Mouse (Mus musculus) kidney, adult 2 months (tissue): ENCODE data around the gene Gm4869. TPM values are rescaled to one million over a fixed set of nuclear protein-coding genes. Genes with fewer than 3 reads are reported as not detected.

ENCODE experiments used
- DNase-seq: peaks from one replicate; pipeline ENCODE4 v3.0.0; 2021
- H3K27ac ChIP-seq: fragments of 200-500 bp; 2 replicates; pipeline ENCODE4 v1.5.1; 2012; ENCODE audit warnings: low read depth, low read length, control low read depth, inconsistent platforms; ENCODE audit not compliant: insufficient read depth
- H3K27me3 ChIP-seq: fragments of 200-500 bp; replicated peaks from 2 replicates; pipeline ENCODE4 v1.6.1; 2012; ENCODE audit warnings: mild to moderate bottlenecking, moderate library complexity, low read length, inconsistent platforms; ENCODE audit not compliant: control insufficient read depth, insufficient read depth
- H3K36me3 ChIP-seq: fragments of 200-500 bp; 2 replicates; pipeline ENCODE4 v1.6.1; 2012; ENCODE audit warnings: mild to moderate bottlenecking, moderate library complexity, low read length, inconsistent platforms; ENCODE audit not compliant: control insufficient read depth, insufficient read depth
- H3K4me1 ChIP-seq: fragments of 200-500 bp; 2 replicates; pipeline ENCODE4 v1.6.1; 2011; ENCODE audit warnings: low read length; ENCODE audit not compliant: control insufficient read depth, insufficient read depth
- H3K4me3 ChIP-seq: fragments of 200-500 bp; 2 replicates; pipeline ENCODE4 v1.5.1; 2011; ENCODE audit warnings: mild to moderate bottlenecking, low read depth, low read length, control low read depth; ENCODE audit not compliant: insufficient read depth
- CTCF ChIP-seq: fragments of 200-500 bp; conservative IDR thresholded peaks from 2 replicates; pipeline ENCODE4 v1.5.1; 2011; ENCODE audit warnings: low read depth, mild to moderate bottlenecking, control low read depth, low read length, moderate library complexity, mixed read lengths; ENCODE audit not compliant: insufficient read depth, insufficient read length
- POLR2A ChIP-seq: fragments of 200-500 bp; IDR thresholded peaks from one replicate; pipeline ENCODE4 v1.6.1; 2011; ENCODE audit warnings: low read depth, low read length, control low read depth
- WGBS: fragments of 180-500 bp; shearing (Covaris S2); methylation state at CpG from one replicate; pipeline ENCODE4 v1.1.7; 2018; 5-methylcytosine and 5-hydroxymethylcytosine counted together
- polyA plus RNA-seq: library from polyadenylated mRNA; depleted of rRNA; stranded (reverse); fragments of >200 nt; gene quantifications from 2 replicates; pipeline ENCODE4 v1.2.3, GENCODE M21; 2012

Gene Gm4869
- polyA plus RNA-seq, 1 experiment, result 0.03 TPM

GRCm38 (mm10) chr5:140509204-140509603 is 63.8 kb downstream of the Gm4869 start:
- DNase-seq, result no peak
- H3K36me3 ChIP-seq, result no peaks in the 10 kb centered on the region
- no peak overlapping the region for H3K4me3 ChIP-seq
- 56% methylated on average over 9 of the region's 9 CpGs for WGBS
- no peaks in the 10 kb centered on the region for H3K4me1 ChIP-seq
- TF ChIP-seq POLR2A (no peak), CTCF (no peak)
- H3K27ac ChIP-seq, result no peak overlapping the region
- no peaks in the 10 kb centered on the region for H3K27me3 ChIP-seq

- H3K4me1 ChIP-seq, result no peaks in the 10 kb centered on the region
- H3K27me3 ChIP-seq, result no peaks in the 10 kb centered on the region
- no peak for DNase-seq
- H3K36me3 ChIP-seq, result no peaks in the 10 kb centered on the region
- H3K27ac ChIP-seq, result no peak overlapping the region
- WGBS, result 43% methylated on average over 27 of the region's 27 CpGs
- no peak overlapping the region for H3K4me3 ChIP-seq
- TF ChIP-seq CTCF (no peak), POLR2A (no peak)
Measured at GRCm38 (mm10) chr5:140510012-140511000, 64.9 kb downstream of the Gm4869 start.

GRCm38 (mm10) chr5:140513921-140514320 is 68.5 kb downstream of the Gm4869 start:
- Histone ChIP-seq H3K27ac (no peak overlapping the region), H3K27me3 (no peaks in the 10 kb centered on the region), H3K4me1 (no peaks in the 10 kb centered on the region), H3K4me3 (no peak overlapping the region), H3K36me3 (no peaks in the 10 kb centered on the region)
- TF ChIP-seq CTCF, result no peak
- TF ChIP-seq POLR2A, result no peak
- no peak for DNase-seq
- WGBS, result 83% methylated on average over 8 of the region's 8 CpGs

- DNase-seq, result no peak
- H3K27me3 ChIP-seq, result no peaks in the 10 kb centered on the region
- H3K4me3 ChIP-seq, result no peak overlapping the region
- WGBS, result 62% methylated on average over 7 of the region's 7 CpGs
- no peaks in the 10 kb centered on the region for H3K4me1 ChIP-seq
- TF ChIP-seq CTCF (no peak), POLR2A (no peak)
- H3K27ac ChIP-seq, result no peak overlapping the region
- no peaks in the 10 kb centered on the region for H3K36me3 ChIP-seq
Measured at GRCm38 (mm10) chr5:140514799-140515486, 69.5 kb downstream of the Gm4869 start.

GRCm38 (mm10) chr5:140517159-140517920 is 71.9 kb downstream of the Gm4869 start:
- TF ChIP-seq CTCF (no peak), POLR2A (no peak)
- Histone ChIP-seq H3K27ac (no peak overlapping the region), H3K36me3 (no peaks in the 10 kb centered on the region), H3K4me1 (no peaks in the 10 kb centered on the region), H3K4me3 (no peak overlapping the region), H3K27me3 (no peaks in the 10 kb centered on the region)
- 72% methylated on average over 21 of the region's 21 CpGs for WGBS
- DNase-seq, result no peak

GRCm38 (mm10) chr5:140517921-140518230 is 72.4 kb downstream of the Gm4869 start:
- Histone ChIP-seq H3K27me3 (no peaks in the 10 kb centered on the region), H3K4me3 (no peak overlapping the region), H3K27ac (no peak overlapping the region), H3K36me3 (no peaks in the 10 kb centered on the region), H3K4me1 (no peaks in the 10 kb centered on the region)
- TF ChIP-seq CTCF, result no peak
- TF ChIP-seq POLR2A, result no peak
- DNase-seq, result no peak
- 59% methylated on average over 4 of the region's 4 CpGs for WGBS

- TF ChIP-seq CTCF (no peak), POLR2A (no peak)
- Histone ChIP-seq H3K27me3 (no peaks in the 10 kb centered on the region), H3K36me3 (no peaks in the 10 kb centered on the region), H3K4me1 (no peaks in the 10 kb centered on the region), H3K27ac (no peak overlapping the region), H3K4me3 (no peak overlapping the region)
- DNase-seq, result no peak
- WGBS, result 88% methylated on average over 1 of the region's 1 CpGs
Measured at GRCm38 (mm10) chr5:140521196-140521595, 75.8 kb downstream of the Gm4869 start.
